Mouse (Mus musculus) heart, embryonic 11.5 days (tissue): Measurements from ENCODE around the gene Shh. TPM values are rescaled to one million over a fixed set of nuclear protein-coding genes. Genes with fewer than 3 reads are reported as not detected.

Source experiments
- ATAC-seq: fragments of 200-750 bp; cut with Nextera tagmentation; replicated peaks from 2 replicates; pipeline ENCODE4 v1.8.0; 2017; ENCODE audit warnings: moderate library complexity; ENCODE audit not compliant: insufficient number of reproducible peaks, low FRiP score, low TSS enrichment
- H3K27ac ChIP-seq: fragments of 300-500 bp; sonication (generic); 2 replicates; pipeline ENCODE4 v1.5.1; 2014; ENCODE audit warnings: mild to moderate bottlenecking, low read depth, low read length
- H3K27me3 ChIP-seq: fragments of 300-500 bp; sonication (generic); 2 replicates; pipeline ENCODE4 v1.6.1; 2014; ENCODE audit warnings: mild to moderate bottlenecking, low read length, mixed read lengths; ENCODE audit not compliant: control insufficient read depth, insufficient read depth
- H3K36me3 ChIP-seq: fragments of 300-500 bp; sonication (generic); 2 replicates; pipeline ENCODE4 v1.6.1; 2014; ENCODE audit warnings: mild to moderate bottlenecking, low read length, moderate library complexity, mixed read lengths; ENCODE audit not compliant: control insufficient read depth, insufficient read depth
- H3K4me1 ChIP-seq: fragments of 300-500 bp; sonication (generic); 2 replicates; pipeline ENCODE4 v1.6.1; 2014; ENCODE audit warnings: low read length; ENCODE audit not compliant: control insufficient read depth, insufficient read depth
- H3K4me2 ChIP-seq: fragments of 300-500 bp; sonication (generic); 2 replicates; pipeline ENCODE4 v1.6.1; 2014; ENCODE audit warnings: mild to moderate bottlenecking, moderate library complexity
- H3K4me3 ChIP-seq: fragments of 300-500 bp; sonication (generic); 2 replicates; pipeline ENCODE4 v1.5.1; 2014; ENCODE audit warnings: low read depth, low read length
- H3K9ac ChIP-seq: fragments of 300-500 bp; sonication (generic); 2 replicates; pipeline ENCODE4 v1.6.1; 2014; ENCODE audit warnings: mild to moderate bottlenecking, low read depth, low read length, moderate library complexity
- H3K9me3 ChIP-seq: fragments of 300-500 bp; sonication (generic); replicated peaks from 2 replicates; pipeline ENCODE4 v1.6.1; 2016; ENCODE audit warnings: low read length; ENCODE audit not compliant: control insufficient read depth
- WGBS: fragments of 180-500 bp; shearing (Covaris S2); extraction: QIAGEN DNeasy Blood & Tissue Kit; methylation state at CpG from one replicate; pipeline ENCODE4 v1.1.7; 2014; ENCODE audit not compliant: insufficient replicate concordance; 5-methylcytosine and 5-hydroxymethylcytosine counted together
- polyA plus RNA-seq: library from polyadenylated mRNA; unstranded; fragments of >200 nt; fragmentation: Nextera tagmentation; extraction: Ambion mirVana; gene quantifications from 2 replicates; pipeline ENCODE4 v1.2.1, GENCODE M21; 2014

Shh gene
- polyA plus RNA-seq, 1 experiment from 2014 or later, result 0.10 TPM

GRCm38 (mm10) chr5:28416029-28416428 is 51.0 kb downstream of the Shh start:
- Histone ChIP-seq H3K4me3 (no peak overlapping the region), H3K9ac (no peak overlapping the region), H3K36me3 (peaks cover 30% of the 10 kb centered on the region), H3K4me1 (no peaks in the 10 kb centered on the region), H3K27ac (no peak overlapping the region), H3K4me2 (no peak overlapping the region), H3K9me3 (no peaks in the 10 kb centered on the region), H3K27me3 (no peaks in the 10 kb centered on the region)
- ATAC-seq, result no peak

- Histone ChIP-seq H3K9me3 (no peaks in the 10 kb centered on the region), H3K4me1 (no peaks in the 10 kb centered on the region), H3K4me3 (no peak overlapping the region), H3K27me3 (no peaks in the 10 kb centered on the region), H3K4me2 (no peak overlapping the region), H3K9ac (no peak overlapping the region), H3K36me3 (peaks cover 33% of the 10 kb centered on the region), H3K27ac (no peak overlapping the region)
- WGBS, result 90% methylated on average over 3 of the region's 3 CpGs
- no peak for ATAC-seq
These were observed 53.0 kb downstream of the Shh start for GRCm38 (mm10) chr5:28414076-28414475.

- ATAC-seq, result no peak
- 87% methylated on average over 5 of the region's 5 CpGs for WGBS
These were observed 53.5 kb downstream of the Shh start for GRCm38 (mm10) chr5:28413533-28413932.

GRCm38 (mm10) chr5:28412006-28412685 is 54.9 kb downstream of the Shh start:
- Histone ChIP-seq H3K27me3 (no peaks in the 10 kb centered on the region), H3K9ac (no peak overlapping the region), H3K4me2 (no peak overlapping the region), H3K36me3 (peaks cover 28% of the 10 kb centered on the region), H3K9me3 (no peaks in the 10 kb centered on the region), H3K4me1 (no peaks in the 10 kb centered on the region), H3K4me3 (no peak overlapping the region), H3K27ac (no peak overlapping the region)
- WGBS, result 89% methylated on average over 2 of the region's 2 CpGs
- no peak for ATAC-seq

More at GRCm38 (mm10) chr5:28413533-28413932, 53.5 kb downstream of the Shh start:
- Histone ChIP-seq H3K4me1 (no peaks in the 10 kb centered on the region), H3K9ac (no peak overlapping the region), H3K9me3 (no peaks in the 10 kb centered on the region), H3K27me3 (no peaks in the 10 kb centered on the region), H3K4me3 (no peak overlapping the region), H3K27ac (no peak overlapping the region), H3K4me2 (no peak overlapping the region), H3K36me3 (peaks cover 33% of the 10 kb centered on the region)

Other genes starting within 250 kb of the Shh start
- gene Cnpy1, start 221.4 kb downstream of the Shh start, polyA plus RNA-seq, result not detected in 2 replicates
- gene Rbm33, start 150.1 kb downstream of the Shh start, polyA plus RNA-seq, result 12.3 and 16.1 TPM in 2 replicates